ENCODE assay signal across 24 mouse cellular contexts in the genomic region with DNA sequence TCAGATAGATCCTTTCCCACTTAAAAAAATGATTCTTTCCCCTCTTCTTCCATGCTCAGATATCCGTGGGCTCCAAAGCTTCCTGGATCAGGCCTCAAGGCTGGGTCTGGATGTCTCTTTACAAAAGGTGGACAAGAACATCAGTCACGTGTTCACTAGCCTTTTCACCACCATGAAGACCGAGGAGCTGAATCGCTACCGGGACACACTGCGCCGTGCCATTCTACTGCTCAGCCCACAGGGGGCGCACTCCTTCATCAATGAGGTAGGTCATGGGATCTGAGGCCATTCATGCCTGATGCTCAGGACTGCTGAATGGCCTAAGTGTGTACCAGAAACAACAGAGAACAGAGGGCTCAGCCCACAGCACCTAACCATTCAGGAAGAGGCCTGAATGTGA.
DNase-seq lines count a peak whose midpoint lies in the region; ATAC-seq and TF ChIP-seq lines count a peak whose summit lies in the region.
"Had no signal": no experiment of that assay in that cellular context is flagged by ENCODE, and none has a peak within 500 bp of the region (broad histone marks: within the 10 kb centered on the region; RNA-seq: fewer than 3 reads in every experiment).

No protein-coding gene starts in this region.

- no peaks in the 10 kb centered on the region for H3K36me3 ChIP-seq in intestine, postnatal 0 days (ENCODE audit: control insufficient read depth, insufficient read depth)
- no peaks in the 10 kb centered on the region for H3K36me3 ChIP-seq in intestine, embryonic 16.5 days (ENCODE audit: control insufficient read depth, insufficient read depth, low read length)
- H3K36me3 ChIP-seq in megakaryocyte, embryonic 14.5 days (replicated peaks; ENCODE audit: low read length): no peaks in the 10 kb centered on the region
- no peaks in the 10 kb centered on the region for H3K36me3 ChIP-seq in ES-E14 (ENCODE audit: control insufficient read depth, insufficient read depth, low read length, poor library complexity, severe bottlenecking)
- H3K36me3 ChIP-seq: embryonic facial prominence, embryonic 10.5 days; forebrain, embryonic 15.5 days; hindbrain, embryonic 12.5 days; liver, embryonic 15.5 days; neural tube, embryonic 15.5 days had no signal

- DNase-seq in ES-E14 (ENCODE audit: low read depth, low spot score): peak; percentile 15
- DNase-seq in kidney, postnatal 10 days: no peak
- DNase-seq in c-Kit-positive CD71-positive TER-119-positive erythroid progenitor cells, embryonic 14.5 days (ENCODE audit: low spot score): no peak
- DNase-seq: cerebellum, postnatal 25 days; gastrocnemius, adult 2 months; heart, postnatal 10 days; kidney, adult 8-10 months; layer of hippocampus, postnatal 36 days; left cerebral cortex, postnatal 4 days; right cerebral cortex, postnatal 4 days had no signal

- no peak overlapping the region for H3K4me3 ChIP-seq in intestine, postnatal 0 days (ENCODE audit: low read depth, low read length)
- no peak overlapping the region for H3K4me3 ChIP-seq in intestine, embryonic 16.5 days (ENCODE audit: low read length)
- H3K4me3 ChIP-seq in megakaryocyte, embryonic 14.5 days (replicated peaks): peak overlapping the region; percentile 64
- no peak overlapping the region for H3K4me3 ChIP-seq in ES-E14 (ENCODE audit: insufficient read depth in 1 of 2, low read depth in 1 of 2, low read length in 2 of 2, poor library complexity in 1 of 2, severe bottlenecking in 1 of 2)
- H3K4me3 ChIP-seq in cortical plate, adult 2 months (ENCODE audit: insufficient read depth, low read length): no peak overlapping the region
- H3K4me3 ChIP-seq: embryonic facial prominence, embryonic 10.5 days; erythroblast, embryonic 14.5 days; forebrain, embryonic 15.5 days; gastrocnemius, adult 2 months; hindbrain, embryonic 12.5 days; liver, embryonic 15.5 days; neural tube, embryonic 15.5 days had no signal

- no peak overlapping the region for H3K27ac ChIP-seq in intestine, postnatal 0 days (ENCODE audit: low read depth, low read length)
- no peak overlapping the region for H3K27ac ChIP-seq in intestine, embryonic 16.5 days (ENCODE audit: low read length)
- no peak overlapping the region for H3K27ac ChIP-seq in ES-E14 (ENCODE audit: insufficient read depth, low read depth, low read length, poor library complexity, severe bottlenecking)
- no peak overlapping the region for H3K27ac ChIP-seq in cortical plate, adult 2 months (ENCODE audit: insufficient read depth, low read length)
- H3K27ac ChIP-seq: embryonic facial prominence, embryonic 10.5 days; forebrain, embryonic 15.5 days; gastrocnemius, adult 2 months; hindbrain, embryonic 12.5 days; liver, embryonic 15.5 days; neural tube, embryonic 15.5 days had no signal

- no peak for ATAC-seq in intestine, postnatal 0 days
- ATAC-seq in intestine, embryonic 16.5 days: no peak
- no peak for ATAC-seq in megakaryocyte, adult 5-6 weeks (ENCODE audit: poor library complexity, severe bottlenecking)
- ATAC-seq: CD4-positive, CD25-positive, alpha-beta regulatory T cell, adult 4 months; Patski had no signal

- H3K9me3 ChIP-seq in intestine, postnatal 0 days (ENCODE audit: control insufficient read depth): no peaks in the 10 kb centered on the region
- H3K9me3 ChIP-seq in intestine, embryonic 16.5 days (ENCODE audit: control insufficient read depth, low read length): no peaks in the 10 kb centered on the region
- peaks cover 43% of the 10 kb centered on the region for H3K9me3 ChIP-seq in megakaryocyte, embryonic 14.5 days
- no peaks in the 10 kb centered on the region for H3K9me3 ChIP-seq in ES-E14 (ENCODE audit: control insufficient read depth, insufficient read depth, low read depth, low read length)
- H3K9me3 ChIP-seq: embryonic facial prominence, embryonic 10.5 days; forebrain, embryonic 15.5 days; hindbrain, embryonic 12.5 days; liver, embryonic 15.5 days; neural tube, embryonic 15.5 days had no signal

- H3K4me1 ChIP-seq in intestine, postnatal 0 days (replicated peaks; ENCODE audit: control insufficient read depth, insufficient read depth, low read length): no peaks in the 10 kb centered on the region
- H3K4me1 ChIP-seq in intestine, embryonic 16.5 days (ENCODE audit: control insufficient read depth, insufficient read depth, low read length): no peaks in the 10 kb centered on the region
- H3K4me1 ChIP-seq in megakaryocyte, embryonic 14.5 days: no peaks in the 10 kb centered on the region
- H3K4me1 ChIP-seq in ES-E14 (ENCODE audit: control insufficient read depth in 2 of 2, insufficient read depth in 2 of 2, low read length in 2 of 2, poor library complexity in 1 of 2): no peaks in the 10 kb centered on the region
- H3K4me1 ChIP-seq in cortical plate, adult 2 months (ENCODE audit: control insufficient read depth, insufficient read depth, low read length): no peaks in the 10 kb centered on the region
- H3K4me1 ChIP-seq: embryonic facial prominence, embryonic 10.5 days; forebrain, embryonic 15.5 days; hindbrain, embryonic 12.5 days; liver, embryonic 15.5 days had no signal

- peak; percentile 26 for TF ChIP-seq CTCF in intestine, postnatal 0 days (IDR thresholded peaks at IDR 0.05; ENCODE audit: low read depth)
- 0 out of 2 replicates have a peak, but pooled peaks have one; percentile 19 for TF ChIP-seq CTCF in cortical plate, adult 2 months (IDR thresholded peaks at IDR 0.05; ENCODE audit: extremely low read depth, insufficient read depth, low read length)

- no peaks in the 10 kb centered on the region for H3K27me3 ChIP-seq in intestine, postnatal 0 days (replicated peaks; ENCODE audit: control insufficient read depth, insufficient read depth, low read length)
- no peaks in the 10 kb centered on the region for H3K27me3 ChIP-seq in intestine, embryonic 16.5 days (replicated peaks; ENCODE audit: control insufficient read depth, insufficient read depth, low read length)
- H3K27me3 ChIP-seq in megakaryocyte, embryonic 14.5 days (replicated peaks): no peaks in the 10 kb centered on the region
- H3K27me3 ChIP-seq: forebrain, embryonic 15.5 days; hindbrain, embryonic 12.5 days; liver, embryonic 15.5 days; neural tube, embryonic 15.5 days; Patski had no signal

- TF ChIP-seq POLR2A in cortical plate, adult 2 months (IDR thresholded peaks at IDR 0.05; ENCODE audit: extremely low read depth, insufficient read depth, low read length): no peak

- 93% methylated on average over 8 of the region's 8 CpGs for WGBS in intestine, postnatal 0 days
- WGBS in intestine, embryonic 16.5 days: 88% methylated on average over 8 of the region's 8 CpGs

- H3K4me2 ChIP-seq in intestine, postnatal 0 days (replicated peaks; ENCODE audit: low read depth): no peak overlapping the region
- H3K4me2 ChIP-seq in intestine, embryonic 16.5 days (ENCODE audit: low read depth, low read length): no peak overlapping the region
- H3K4me2 ChIP-seq: forebrain, embryonic 15.5 days; hindbrain, embryonic 12.5 days; liver, embryonic 15.5 days; midbrain, embryonic 11.5 days; neural tube, embryonic 15.5 days had no signal

- in situ Hi-C loops in ES-E14 (cut with MboI; ENCODE audit: low sequenced_read_pairs in 2 of 2, unreplicated experiment in 2 of 2): no loop called here

- no peak overlapping the region for H3K9ac ChIP-seq in intestine, postnatal 0 days (ENCODE audit: low read depth, low read length)
- no peak overlapping the region for H3K9ac ChIP-seq in intestine, embryonic 16.5 days (ENCODE audit: low read depth, low read length)
- H3K9ac ChIP-seq in ES-E14 (ENCODE audit: insufficient read depth, low read depth, low read length, poor library complexity, severe bottlenecking): no peak overlapping the region
- H3K9ac ChIP-seq: forebrain, embryonic 15.5 days; hindbrain, embryonic 12.5 days; liver, embryonic 15.5 days; neural tube, embryonic 15.5 days had no signal

TF ChIP-seq in ES-E14, 5 proteins besides CTCF, POLR2A, EP300 and RAD21:
- TF ChIP-seq HCFC1 (IDR thresholded peaks at IDR 0.05; ENCODE audit: borderline replicate concordance, insufficient read depth, low read length) (no peak), MAFK (IDR thresholded peaks at IDR 0.05; ENCODE audit: insufficient read depth, low read depth, low read length) (no peak), ZC3H11A (IDR thresholded peaks at IDR 0.05; ENCODE audit: borderline replicate concordance, low read depth, low read length) (no peak), CHD2 (IDR thresholded peaks at IDR 0.05; ENCODE audit: low read depth, low read length) (no peak), ZNF384 (IDR thresholded peaks at IDR 0.05; ENCODE audit: low read depth, low read length) (no peak)
TF ChIP-seq in ES-E14: peak in this region for 0.
